ENCODE assay signal across 10 mouse cellular contexts in the genomic region with DNA sequence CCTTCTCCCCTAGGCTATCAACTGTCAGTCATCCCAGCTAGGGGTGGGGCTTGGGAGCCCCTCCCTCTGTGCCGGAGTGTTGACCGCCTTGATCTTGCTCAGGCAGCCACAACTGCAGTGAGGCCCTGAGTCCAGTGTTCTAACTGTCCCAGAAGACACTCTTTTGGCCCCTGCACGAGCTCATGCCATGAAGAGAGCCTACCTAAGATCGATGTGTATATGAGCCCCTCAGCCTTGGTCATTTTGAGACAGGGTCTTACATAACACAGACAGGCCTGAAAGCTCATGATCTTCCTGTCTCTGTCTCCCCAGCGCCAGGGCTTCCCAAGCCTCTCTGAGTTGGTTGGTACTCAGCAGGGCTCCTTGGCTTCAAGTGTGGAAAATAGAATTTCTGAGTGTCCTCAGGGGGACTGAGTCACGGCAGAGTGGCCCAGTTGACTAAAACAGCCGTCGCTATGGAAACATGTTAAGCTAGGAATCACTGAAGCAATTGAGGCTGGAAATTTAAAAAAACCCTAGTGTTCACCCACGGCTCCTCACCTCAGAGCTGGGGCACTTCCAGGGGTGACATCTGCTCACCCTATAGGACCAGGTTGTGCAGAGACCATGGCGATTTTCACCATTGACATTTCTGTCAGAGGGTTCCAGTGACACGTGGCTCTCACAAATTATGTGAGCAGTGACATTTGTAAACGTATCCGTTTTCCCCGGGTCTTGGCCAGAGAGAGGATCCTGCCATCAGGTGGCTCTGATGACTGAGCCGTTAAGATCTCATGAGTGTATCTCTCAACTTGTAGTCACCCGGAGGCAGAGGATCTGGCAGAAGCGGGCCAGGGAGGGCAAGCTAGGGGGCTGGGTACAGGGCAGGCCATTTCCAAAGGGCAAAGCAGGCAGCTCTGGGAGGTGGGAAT. TPM values are rescaled to one million over a fixed set of nuclear protein-coding genes. Genes with fewer than 3 reads are reported as not detected.
DNase-seq lines count a peak whose midpoint lies in the region; ATAC-seq and TF ChIP-seq lines count a peak whose summit lies in the region.
"Had no signal": no experiment of that assay in that cellular context is flagged by ENCODE, and none has a peak within 500 bp of the region (broad histone marks: within the 10 kb centered on the region; RNA-seq: fewer than 3 reads in every experiment).

No protein-coding gene starts in this region.

- DNase-seq in kidney, adult 9 months, result no peak
- peak; percentile 47 for DNase-seq in adrenal gland, postnatal 25 days
- DNase-seq in forebrain, postnatal 0 days, result no peak
- DNase-seq in left cerebral cortex, postnatal 10 days (ENCODE audit: extremely low spot score in 1 of 2, low spot score in 2 of 2), result peak; percentile 50 to 52

- peaks cover 91% of the 10 kb centered on the region for H3K36me3 ChIP-seq in kidney, embryonic 15.5 days
- H3K36me3 ChIP-seq in forebrain, postnatal 0 days (ENCODE audit: insufficient read depth), result peaks cover 27% of the 10 kb centered on the region
- H3K36me3 ChIP-seq: G1E had no signal

- H3K4me1 ChIP-seq in kidney, embryonic 15.5 days, result peaks cover 14% of the 10 kb centered on the region
- H3K4me1 ChIP-seq in forebrain, postnatal 0 days (ENCODE audit: insufficient read depth), result peaks cover 9% of the 10 kb centered on the region; the same call in 1 of the 2 replicates
- peaks cover 32% of the 10 kb centered on the region for H3K4me1 ChIP-seq in olfactory bulb, adult 2 months (ENCODE audit: control insufficient read depth, insufficient read depth, low read length)

- 43% methylated on average over 17 of the region's 17 CpGs for WGBS in kidney, embryonic 15.5 days
- 49% methylated on average over 17 of the region's 17 CpGs for WGBS in forebrain, postnatal 0 days
- 39% methylated on average over 17 of the region's 17 CpGs for WGBS in olfactory bulb, adult 2 months

- 0 out of 2 replicates have a peak, but pooled peaks have one; percentile 28 for ATAC-seq in kidney, embryonic 15.5 days (replicated peaks; ENCODE audit: low FRiP score)
- ATAC-seq in forebrain, postnatal 0 days, result peak; percentile 32
- ATAC-seq in granulocyte monocyte progenitor cell, adult 5-6 weeks (replicated peaks; ENCODE audit: poor library complexity, severe bottlenecking), result no peak
- no peak for ATAC-seq in activated CD4-positive, CD25-positive, alpha-beta regulatory T cell, adult 4 months

- H3K27ac ChIP-seq in kidney, embryonic 15.5 days, result peak overlapping the region; percentile 6; the same call in 1 of the 2 replicates
- H3K27ac ChIP-seq in forebrain, postnatal 0 days (ENCODE audit: low read depth, low read length), result peak overlapping the region; percentile 35
- H3K27ac ChIP-seq in olfactory bulb, adult 2 months (ENCODE audit: insufficient read depth, low read depth, low read length), result peak overlapping the region; percentile 86
- H3K27ac ChIP-seq: macrophage had no signal

- no peaks in the 10 kb centered on the region for H3K9me3 ChIP-seq in kidney, embryonic 15.5 days (replicated peaks)
- no peaks in the 10 kb centered on the region for H3K9me3 ChIP-seq in forebrain, postnatal 0 days (ENCODE audit: low read length)
- H3K9me3 ChIP-seq: G1E had no signal

- H3K4me3 ChIP-seq in kidney, embryonic 15.5 days (replicated peaks), result no peak overlapping the region
- H3K4me3 ChIP-seq in forebrain, postnatal 0 days (ENCODE audit: low read depth, low read length), result no peak overlapping the region
- H3K4me3 ChIP-seq in olfactory bulb, adult 2 months (ENCODE audit: insufficient read depth, low read depth, low read length), result no peak overlapping the region

- no peaks in the 10 kb centered on the region for H3K27me3 ChIP-seq in kidney, embryonic 15.5 days
- no peaks in the 10 kb centered on the region for H3K27me3 ChIP-seq in forebrain, postnatal 0 days (ENCODE audit: insufficient read depth, low read length)

- no peak overlapping the region for H3K4me2 ChIP-seq in kidney, embryonic 15.5 days
- no peak overlapping the region for H3K4me2 ChIP-seq in forebrain, postnatal 0 days (ENCODE audit: low read depth)

- TF ChIP-seq POLR2A in olfactory bulb, adult 2 months (IDR thresholded peaks at IDR 0.05; ENCODE audit: insufficient read depth, low read depth, low read length), result no peak

- intact Hi-C loops in left cerebral cortex, postnatal 10 days (cut with DNase I), result no loop called here

- peak; percentile 3; the same call in 1 of the 2 replicates for TF ChIP-seq CTCF in forebrain, postnatal 0 days (IDR thresholded peaks at IDR 0.05; ENCODE audit: low read depth)
- TF ChIP-seq CTCF in olfactory bulb, adult 2 months (IDR thresholded peaks at IDR 0.05; ENCODE audit: insufficient read depth, low read depth, low read length), result no peak

- no peak overlapping the region for H3K9ac ChIP-seq in kidney, embryonic 15.5 days
- H3K9ac ChIP-seq in forebrain, postnatal 0 days, result no peak overlapping the region

RNA-seq across cellular contexts. Expression of a gene that starts 50.7 kb away (rescaled TPM):
- polyA plus RNA-seq in kidney, embryonic 15.5 days (2015; fragmentation: Nextera tagmentation; extraction: Ambion mirVana), result 38.6 and 40.0 TPM in 2 replicates
- 153 and 166 TPM in 2 replicates for total RNA-seq in adrenal gland, postnatal 25 days (2021)
- 61.9 and 67.0 TPM in 2 replicates for total RNA-seq in forebrain, postnatal 0 days (2014; rRNA removed)
- 28.8 and 38.4 TPM in 2 replicates for polyA plus RNA-seq in forebrain, postnatal 0 days (2015; fragmentation: Nextera tagmentation; extraction: Ambion mirVana)
- 100 to 1,000 TPM; 198 to 199 TPM for total RNA-seq in left cerebral cortex, postnatal 10 days (2021)
- 382 TPM in 1 of 2 replicates, not detected in the other for polyA plus RNA-seq in olfactory bulb, adult 2 months (2012; ENCODE audit: insufficient read depth, insufficient read length, low replicate concordance, missing spikeins)
- total RNA-seq in granulocyte monocyte progenitor cell, adult 5-6 weeks (2014; fragmentation: Nextera tagmentation), result 67.7 and 72.3 TPM in 2 replicates
- total RNA-seq in granulocyte monocyte progenitor cell, adult 5-6 weeks (2017), result 29.3 and 39.1 TPM in 2 replicates
- polyA plus RNA-seq in activated CD4-positive, CD25-positive, alpha-beta regulatory T cell, adult 4 months (2017; shearing (Covaris generic)), result 10 to 100 TPM; 35.4 to 42.5 TPM

Comparison
In these comparisons a context has a peak if more than half of its experiments do, and no peak if none do; other contexts are left out.
1. ATAC-seq: peak in kidney, embryonic 15.5 days (single experiment) and forebrain, postnatal 0 days (single experiment); none in granulocyte monocyte progenitor cell, adult 5-6 weeks (single experiment) and activated CD4-positive, CD25-positive, alpha-beta regulatory T cell, adult 4 months (single experiment).
2. H3K27ac ChIP-seq: peak in every context shown above with its lines; median percentile 86 in olfactory bulb, adult 2 months; 35 in forebrain, postnatal 0 days; 6 in kidney, embryonic 15.5 days.
3. DNase-seq: peak in adrenal gland, postnatal 25 days (single experiment) and left cerebral cortex, postnatal 10 days (2 of 2); none in kidney, adult 9 months (single experiment) and forebrain, postnatal 0 days (single experiment).